Mouse (Mus musculus) cerebellum, postnatal 25 days (tissue): ENCODE results near the gene Slc16a13.
A peak's percentile ranks its signal among the peaks of the same experiment; 100 is the strongest.

ENCODE experiments used
- DNase-seq, 2 experiments: peaks; one replicate each; pipeline ENCODE4 v3.0.0; 2021; ENCODE audit warnings: mixed read lengths in 2 of 2

Gene Slc16a13

GRCm38 (mm10) chr11:70169471-70169870, 51.4 kb downstream of the Slc16a13 start:
- DNase-seq: peak; percentile 54 to 56

GRCm38 (mm10) chr11:70168136-70168535, 52.7 kb downstream of the Slc16a13 start:
- DNase-seq: no peak
